Mouse (Mus musculus): ENCODE measurements around the gene Sertad1. TPM values are rescaled to one million over a fixed set of nuclear protein-coding genes. Genes with fewer than 3 reads are reported as not detected.
A peak's percentile ranks its signal among the peaks of the same experiment; 100 is the strongest.

Gene Sertad1
- total and polyA plus RNA-seq, 3 experiments: 18.5 to 62.3 (median 56.9) TPM

DNA sequence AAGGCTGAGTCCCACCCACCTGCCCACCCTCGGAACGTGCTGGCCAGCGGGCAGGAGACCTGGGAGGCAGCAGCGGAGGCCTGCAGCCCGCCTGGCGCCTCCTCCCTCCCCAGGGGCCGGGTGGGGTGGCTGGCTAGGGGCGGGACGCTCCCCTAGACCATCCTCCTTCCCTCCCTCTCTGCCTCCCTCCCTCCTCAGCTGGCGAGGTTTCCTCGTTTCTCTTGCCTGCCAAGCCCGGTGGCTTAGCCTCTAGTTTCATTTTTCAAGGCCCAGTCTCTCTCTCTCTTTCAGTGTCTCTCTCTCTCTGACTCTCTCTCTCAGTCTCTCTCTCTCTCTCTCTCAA lies 5.1 kb upstream of the Sertad1 start:
- ATAC-seq (ENCODE audit: extremely low read depth, insufficient number of reproducible peaks, low FRiP score, poor library complexity, severe bottlenecking) (peak; percentile 90), DNase-seq (ENCODE audit: low spot score) (peak; percentile 90)
- Histone ChIP-seq H3K9me3 (replicated peaks) (no peaks in the 10 kb centered on the region), H3K27me3 (ENCODE audit: insufficient read depth, low read length) (no peaks in the 10 kb centered on the region), H3K36me3 (replicated peaks) (peaks cover 23% of the 10 kb centered on the region), H3K4me1 (ENCODE audit: insufficient read depth, low read depth, low read length) (peaks cover 77% of the 10 kb centered on the region), H3K4me3 (ENCODE audit: low read depth, low read length) (peak overlapping the region; percentile 67)
- no peak for TF ChIP-seq POLR2AphosphoS5 (IDR thresholded peaks at IDR 0.05; ENCODE audit: insufficient replicate concordance, low read depth, low read length)

DNA sequence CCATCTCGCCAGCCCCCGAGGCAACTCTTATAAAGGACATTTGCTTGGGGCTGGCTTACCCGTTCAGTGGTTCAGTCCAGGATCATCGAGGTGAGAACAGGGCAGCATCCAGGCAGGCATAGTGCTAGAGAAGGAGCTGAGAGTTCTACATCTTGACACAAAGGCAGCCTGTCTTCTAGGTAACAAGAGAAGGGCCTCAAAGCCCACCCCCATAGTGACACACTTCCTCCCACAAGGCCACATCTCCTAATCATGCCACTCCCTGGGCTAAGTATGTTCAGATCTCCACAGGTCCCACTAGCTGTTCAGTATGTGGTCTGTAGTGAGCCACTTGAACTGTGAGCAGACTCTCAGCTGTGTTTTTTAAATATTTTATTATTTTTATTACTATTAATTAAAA lies 2.9 kb upstream of the Sertad1 start:
- Histone ChIP-seq H3K4me1 (ENCODE audit: insufficient read depth, low read depth, low read length) (peaks cover 73% of the 10 kb centered on the region), H3K36me3 (replicated peaks) (peaks cover 14% of the 10 kb centered on the region), H3K4me3 (ENCODE audit: low read depth, low read length) (no peak overlapping the region; the same call in 1 of the 2 replicates), H3K9me3 (replicated peaks) (no peaks in the 10 kb centered on the region), H3K27me3 (ENCODE audit: insufficient read depth, low read length) (no peaks in the 10 kb centered on the region)
- no peak for DNase-seq (ENCODE audit: low spot score)
- TF ChIP-seq POLR2AphosphoS5 (IDR thresholded peaks at IDR 0.05; ENCODE audit: insufficient replicate concordance, low read depth, low read length) (no peak), CTCF (IDR thresholded peaks at IDR 0.05; ENCODE audit: low read depth, low read length) (no peak), TAL1 (conservative IDR thresholded peaks at IDR 0.05; ENCODE audit: low read depth, low read length) (no peak)
- no peak for ATAC-seq (ENCODE audit: extremely low read depth, insufficient number of reproducible peaks, low FRiP score, poor library complexity, severe bottlenecking)

DNA sequence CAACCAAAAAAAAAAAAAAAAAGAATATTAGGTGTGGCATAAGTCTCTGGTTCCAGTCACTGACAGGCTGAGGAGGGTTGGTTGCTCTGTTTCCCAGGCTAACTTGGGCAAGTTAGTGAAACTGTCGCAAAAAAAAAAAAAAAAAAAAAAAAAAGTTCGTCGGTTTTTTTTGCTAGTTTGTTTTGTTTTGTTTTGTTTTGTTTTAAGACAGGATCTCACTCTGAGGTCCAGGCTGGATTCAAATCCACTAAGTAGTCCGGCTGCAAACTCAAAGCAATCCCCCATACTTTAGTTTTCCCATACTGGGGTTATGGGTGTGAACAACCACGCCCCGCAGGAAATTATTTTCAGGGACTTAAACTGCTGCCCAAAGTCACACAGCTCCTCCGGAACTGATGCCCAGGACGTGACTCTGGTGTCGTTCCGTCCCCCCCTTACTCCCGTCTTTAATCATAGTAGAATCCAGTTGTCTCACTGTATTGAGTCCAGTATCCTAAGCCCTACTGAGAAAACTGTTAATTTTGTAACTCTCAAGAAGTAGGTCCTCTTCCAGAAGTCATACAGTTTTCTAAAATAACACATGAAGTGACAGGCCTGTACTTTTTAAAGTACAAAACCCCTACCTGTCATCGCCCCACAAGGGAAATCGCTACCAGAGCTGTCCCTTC lies 474 bp upstream of the Sertad1 start:
- no peaks in the 10 kb centered on the region for H3K27me3 ChIP-seq (ENCODE audit: insufficient read depth, low read length)
- peaks cover 74% of the 10 kb centered on the region for H3K4me1 ChIP-seq (ENCODE audit: insufficient read depth, low read depth, low read length)
- ATAC-seq (ENCODE audit: extremely low read depth, insufficient number of reproducible peaks, low FRiP score, poor library complexity, severe bottlenecking) (no peak), DNase-seq (ENCODE audit: low spot score) (peak; percentile 51)
- H3K4me3 ChIP-seq (ENCODE audit: low read depth, low read length): peak overlapping the region; percentile 77
- H3K36me3 ChIP-seq (replicated peaks): peaks cover 23% of the 10 kb centered on the region
- H3K9me3 ChIP-seq (replicated peaks): no peaks in the 10 kb centered on the region
- TF ChIP-seq GATA2 (IDR thresholded peaks at IDR 0.05; ENCODE audit: borderline replicate concordance, low read depth, low read length) (no peak), TAL1 (conservative IDR thresholded peaks at IDR 0.05; ENCODE audit: low read depth, low read length) (no peak), GATA1 (IDR thresholded peaks at IDR 0.05; ENCODE audit: borderline replicate concordance, low read length) (no peak), POLR2AphosphoS5 (IDR thresholded peaks at IDR 0.05; ENCODE audit: insufficient replicate concordance, low read depth, low read length) (no peak), CTCF (IDR thresholded peaks at IDR 0.05; ENCODE audit: low read depth, low read length) (no peak)

- H3K4me1 ChIP-seq (ENCODE audit: insufficient read depth, low read depth, low read length): peaks cover 75% of the 10 kb centered on the region
- TF ChIP-seq CTCF (IDR thresholded peaks at IDR 0.05; ENCODE audit: low read depth, low read length): no peak
- TF ChIP-seq TAL1 (conservative IDR thresholded peaks at IDR 0.05; ENCODE audit: low read depth, low read length): no peak
- TF ChIP-seq GATA2 (IDR thresholded peaks at IDR 0.05; ENCODE audit: borderline replicate concordance, low read depth, low read length): no peak
- no peak for TF ChIP-seq GATA1 (IDR thresholded peaks at IDR 0.05; ENCODE audit: borderline replicate concordance, low read length)
- no peak for TF ChIP-seq POLR2AphosphoS5 (IDR thresholded peaks at IDR 0.05; ENCODE audit: insufficient replicate concordance, low read depth, low read length)
- peak overlapping the region; percentile 77 for H3K4me3 ChIP-seq (ENCODE audit: low read depth, low read length)
- H3K9me3 ChIP-seq (replicated peaks): no peaks in the 10 kb centered on the region
- ATAC-seq (ENCODE audit: extremely low read depth, insufficient number of reproducible peaks, low FRiP score, poor library complexity, severe bottlenecking) (no peak), DNase-seq (ENCODE audit: low spot score) (peak; percentile 37)
- no peaks in the 10 kb centered on the region for H3K27me3 ChIP-seq (ENCODE audit: insufficient read depth, low read length)
- H3K36me3 ChIP-seq (replicated peaks): peaks cover 33% of the 10 kb centered on the region
These were observed 1.1 kb downstream of the Sertad1 start for GRCm38 (mm10) chr7:27487740-27488268.

- no peaks in the 10 kb centered on the region for H3K9me3 ChIP-seq (replicated peaks)
- H3K4me1 ChIP-seq (ENCODE audit: insufficient read depth, low read depth, low read length): peaks cover 74% of the 10 kb centered on the region
- DNase-seq (ENCODE audit: low spot score): no peak
- no peak for ATAC-seq (ENCODE audit: extremely low read depth, insufficient number of reproducible peaks, low FRiP score, poor library complexity, severe bottlenecking)
- TF ChIP-seq GATA2 (IDR thresholded peaks at IDR 0.05; ENCODE audit: borderline replicate concordance, low read depth, low read length) (no peak), POLR2AphosphoS5 (IDR thresholded peaks at IDR 0.05; ENCODE audit: insufficient replicate concordance, low read depth, low read length) (no peak), GATA1 (IDR thresholded peaks at IDR 0.05; ENCODE audit: borderline replicate concordance, low read length) (no peak), CTCF (IDR thresholded peaks at IDR 0.05; ENCODE audit: low read depth, low read length) (no peak)
- peaks cover 33% of the 10 kb centered on the region for H3K36me3 ChIP-seq (replicated peaks)
- peak overlapping the region; percentile 71; the same call in 1 of the 2 replicates for H3K4me3 ChIP-seq (ENCODE audit: low read depth, low read length)
- no peaks in the 10 kb centered on the region for H3K27me3 ChIP-seq (ENCODE audit: insufficient read depth, low read length)
These were observed 2.7 kb downstream of the Sertad1 start for GRCm38 (mm10) chr7:27489270-27489869.

DNA sequence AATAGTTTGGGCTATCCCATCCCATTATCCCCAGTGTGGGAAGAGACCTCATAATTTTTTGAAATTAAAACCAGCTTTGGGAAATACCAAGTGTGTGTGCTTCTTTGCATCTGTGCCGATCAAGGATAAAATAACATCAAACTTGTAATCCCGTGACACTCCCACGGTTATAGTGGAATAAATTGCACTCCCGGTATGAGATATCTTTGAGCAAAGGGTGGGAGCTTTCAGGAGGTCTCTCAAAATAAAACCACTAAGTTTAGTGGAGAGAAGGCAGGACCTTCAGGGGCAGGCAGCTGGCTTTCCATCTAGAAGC lies 3.5 kb downstream of the Sertad1 start:
- Histone ChIP-seq H3K4me3 (ENCODE audit: low read depth, low read length) (peak overlapping the region; percentile 71), H3K36me3 (replicated peaks) (peaks cover 33% of the 10 kb centered on the region), H3K4me1 (ENCODE audit: insufficient read depth, low read depth, low read length) (peaks cover 71% of the 10 kb centered on the region), H3K9me3 (replicated peaks) (no peaks in the 10 kb centered on the region), H3K27me3 (ENCODE audit: insufficient read depth, low read length) (no peaks in the 10 kb centered on the region)
- TF ChIP-seq POLR2AphosphoS5 (IDR thresholded peaks at IDR 0.05; ENCODE audit: insufficient replicate concordance, low read depth, low read length) (no peak), TAL1 (conservative IDR thresholded peaks at IDR 0.05; ENCODE audit: low read depth, low read length) (no peak)
- ATAC-seq (ENCODE audit: extremely low read depth, insufficient number of reproducible peaks, low FRiP score, poor library complexity, severe bottlenecking) (no peak), DNase-seq (ENCODE audit: low spot score) (no peak)

Data from G1E (cell line).